Mouse (Mus musculus): ENCODE measurements at regions not wholly inside any gene's neighbourhood (a gene's known extent, or its start where the extent isn't known, plus 50 kb on each side); places are given as distances from the start of the nearest gene placed in this dataset.

GRCm38 (mm10) chr4:94446604-94447003, 109.7 kb upstream of the Gm10306 start:
- TF ChIP-seq POLR2A (IDR thresholded peaks at IDR 0.05; ENCODE audit: low read depth, low read length): no peak
- no peak for TF ChIP-seq CTCF (IDR thresholded peaks at IDR 0.05; ENCODE audit: borderline replicate concordance, insufficient read depth, low read length)
